Mouse (Mus musculus): ENCODE results near the gene Abca14. TPM values are rescaled to one million over a fixed set of nuclear protein-coding genes. Genes with fewer than 3 reads are reported as not detected.

The Abca14 gene
- total and polyA plus RNA-seq, 3 experiments, result not detected

DNA sequence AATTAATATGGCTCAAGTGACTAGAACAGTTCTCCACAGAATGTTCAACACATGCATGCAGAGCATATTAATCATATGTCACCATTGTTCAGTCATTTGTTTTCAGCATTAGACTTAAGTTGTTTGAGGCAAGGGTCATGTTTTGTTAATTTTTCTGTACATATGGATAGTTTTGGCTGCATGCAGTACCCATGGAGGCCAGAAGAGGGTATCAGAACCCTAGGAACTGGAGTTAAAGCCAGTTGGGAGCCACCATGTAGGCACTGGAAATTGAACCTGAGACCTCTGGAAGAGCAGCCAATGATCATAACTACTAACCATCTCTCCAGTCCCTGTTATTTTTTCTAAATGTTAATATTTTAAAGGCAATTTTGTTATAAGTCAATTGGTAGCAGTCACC is 37.3 kb downstream of the Abca14 start:
- no peaks in the 10 kb centered on the region for H3K79me2 ChIP-seq (replicated peaks; ENCODE audit: control insufficient read depth, extremely low read depth, insufficient read depth, poor library complexity, severe bottlenecking)
- no peaks in the 10 kb centered on the region for H3K4me1 ChIP-seq (ENCODE audit: control insufficient read depth in 1 of 2, insufficient read depth in 2 of 2)
- dilution Hi-C loops (cut with MboI; ENCODE audit: extremely low pct_ligation_motif_present, extremely low pct_unique_long_range_greater_than_20kb, low sequenced_read_pairs) (no loop called here), in situ Hi-C loops (cut with MboI; ENCODE audit: low pct_ligation_motif_present, low pct_unique_long_range_greater_than_20kb, low sequenced_read_pairs) (no loop called here)
- H3K36me3 ChIP-seq (replicated peaks in 1 of 2; ENCODE audit: control insufficient read depth in 1 of 2, insufficient read depth in 1 of 2, low read length in 1 of 2), result no peaks in the 10 kb centered on the region
- no peak overlapping the region for H3K27ac ChIP-seq (ENCODE audit: insufficient read depth, low read depth)
- H3K9ac ChIP-seq (ENCODE audit: insufficient read depth, low read depth), result no peak overlapping the region
- H3K27me3 ChIP-seq (replicated peaks), result no peaks in the 10 kb centered on the region
- TF ChIP-seq RAD21 (IDR thresholded peaks at IDR 0.05; ENCODE audit: low read depth, low read length), result peak; percentile 63
- peak; percentile 54 for TF ChIP-seq SMC3 (IDR thresholded peaks at IDR 0.05; ENCODE audit: low read depth, low read length)
- no peak for TF ChIP-seq SIN3A (IDR thresholded peaks at IDR 0.05; ENCODE audit: low read length)
- TF ChIP-seq ZKSCAN1 (IDR thresholded peaks at IDR 0.05; ENCODE audit: borderline replicate concordance, low read depth, low read length), result no peak
- peak; percentile 67 to 71; a peak in 3 of 4 replicates for TF ChIP-seq CTCF (conservative IDR thresholded peaks at IDR 0.05 in 1 of 2, IDR thresholded peaks at IDR 0.05 in 1 of 2; ENCODE audit: low read depth in 2 of 2, low read length in 2 of 2)
- no peak overlapping the region for H3K4me3 ChIP-seq (replicated peaks in 1 of 3; ENCODE audit: low read depth in 2 of 3, low read length in 2 of 3, poor library complexity in 1 of 3)
- DNase-seq (ENCODE audit: extremely low read depth), result peak; percentile 17
- H3K9me3 ChIP-seq (replicated peaks; ENCODE audit: low read length), result no peaks in the 10 kb centered on the region
- H3K4me2 ChIP-seq (ENCODE audit: insufficient read depth, low read depth, poor library complexity, severe bottlenecking), result no peak overlapping the region

DNA sequence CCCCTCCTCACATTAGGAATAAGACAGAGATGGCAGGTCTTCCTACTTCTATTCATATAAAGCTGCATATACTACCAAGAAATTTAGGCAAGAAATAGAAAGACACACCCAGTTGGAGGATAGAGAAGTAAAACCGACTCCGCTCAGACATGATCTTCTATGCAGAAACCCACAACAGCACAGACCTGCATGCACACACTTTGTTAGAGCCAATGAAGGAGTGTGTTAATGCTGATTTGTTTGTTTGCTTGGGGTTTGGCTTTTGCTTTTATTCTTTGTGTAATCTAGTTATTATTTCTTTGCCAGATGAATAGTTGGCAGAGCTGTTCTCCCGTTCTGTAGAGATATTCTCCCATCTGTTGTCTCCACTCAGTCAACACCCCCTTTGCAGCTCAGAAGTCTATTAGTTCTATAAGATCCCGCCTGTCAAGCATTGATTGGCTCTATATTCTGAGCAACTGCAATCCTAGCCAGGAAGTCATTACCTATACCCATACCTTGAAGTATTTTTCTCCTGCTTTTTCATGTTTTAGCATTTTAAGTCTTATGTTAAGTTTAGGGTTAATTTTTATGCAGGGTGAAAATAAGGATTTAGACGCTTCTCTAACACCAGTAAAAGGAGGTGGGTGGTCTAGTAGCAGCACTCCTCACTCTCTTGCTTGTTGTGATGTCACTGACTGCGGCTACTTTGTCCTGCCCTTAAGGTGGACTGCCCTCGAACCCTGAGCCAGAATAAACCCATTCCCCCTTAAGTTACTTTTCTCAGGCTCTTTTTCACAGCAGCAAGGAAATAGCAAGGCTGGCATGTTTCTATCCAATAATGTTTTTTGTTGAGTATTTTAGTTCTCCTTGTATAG is 67.6 kb downstream of the Abca14 start:
- in situ Hi-C loops (cut with MboI; ENCODE audit: low pct_ligation_motif_present, low pct_unique_long_range_greater_than_20kb, low sequenced_read_pairs), result no loop called here
- DNase-seq (ENCODE audit: extremely low read depth), result no peak
- no peaks in the 10 kb centered on the region for H3K36me3 ChIP-seq (replicated peaks in 1 of 2; ENCODE audit: control insufficient read depth in 1 of 2, insufficient read depth in 1 of 2, low read length in 1 of 2)
- no peak overlapping the region for H3K9ac ChIP-seq (ENCODE audit: insufficient read depth, low read depth)
- H3K9me3 ChIP-seq (replicated peaks; ENCODE audit: low read length), result no peaks in the 10 kb centered on the region
- dilution Hi-C loops (cut with MboI; ENCODE audit: extremely low pct_ligation_motif_present, extremely low pct_unique_long_range_greater_than_20kb, low sequenced_read_pairs), result no loop called here
- no peaks in the 10 kb centered on the region for H3K79me2 ChIP-seq (replicated peaks; ENCODE audit: control insufficient read depth, extremely low read depth, insufficient read depth, poor library complexity, severe bottlenecking)
- no peaks in the 10 kb centered on the region for H3K4me1 ChIP-seq (ENCODE audit: control insufficient read depth in 1 of 2, insufficient read depth in 2 of 2)
- H3K4me2 ChIP-seq (ENCODE audit: insufficient read depth, low read depth, poor library complexity, severe bottlenecking), result no peak overlapping the region
- H3K4me3 ChIP-seq (replicated peaks in 1 of 3; ENCODE audit: low read depth in 2 of 3, low read length in 2 of 3, poor library complexity in 1 of 3), result no peak overlapping the region
- no peak overlapping the region for H3K27ac ChIP-seq (ENCODE audit: insufficient read depth, low read depth)
- peaks cover 6% of the 10 kb centered on the region for H3K27me3 ChIP-seq (replicated peaks)
- TF ChIP-seq USF1 (IDR thresholded peaks at IDR 0.05; ENCODE audit: low read depth, low read length) (no peak), HCFC1 (IDR thresholded peaks at IDR 0.05; ENCODE audit: low read depth, low read length) (no peak), PAX5 (IDR thresholded peaks at IDR 0.05; ENCODE audit: low read length) (no peak), USF2 (conservative IDR thresholded peaks at IDR 0.05; ENCODE audit: low read depth, low read length) (no peak), MYC (IDR thresholded peaks at IDR 0.05; ENCODE audit: low read depth, low read length) (no peak)

GRCm38 (mm10) chr7:120272110-120272509 is 68.3 kb downstream of the Abca14 start:
- no peak overlapping the region for H3K4me2 ChIP-seq (ENCODE audit: insufficient read depth, low read depth, poor library complexity, severe bottlenecking)
- no peaks in the 10 kb centered on the region for H3K4me1 ChIP-seq (ENCODE audit: control insufficient read depth in 1 of 2, insufficient read depth in 2 of 2)
- in situ Hi-C loops (cut with MboI; ENCODE audit: low pct_ligation_motif_present, low pct_unique_long_range_greater_than_20kb, low sequenced_read_pairs), result no loop called here
- DNase-seq (ENCODE audit: extremely low read depth), result no peak
- H3K27ac ChIP-seq (ENCODE audit: insufficient read depth, low read depth), result no peak overlapping the region
- no peak overlapping the region for H3K9ac ChIP-seq (ENCODE audit: insufficient read depth, low read depth)
- no peaks in the 10 kb centered on the region for H3K36me3 ChIP-seq (replicated peaks in 1 of 2; ENCODE audit: control insufficient read depth in 1 of 2, insufficient read depth in 1 of 2, low read length in 1 of 2)
- H3K4me3 ChIP-seq (replicated peaks in 1 of 3; ENCODE audit: low read depth in 2 of 3, low read length in 2 of 3, poor library complexity in 1 of 3), result no peak overlapping the region
- no peaks in the 10 kb centered on the region for H3K9me3 ChIP-seq (replicated peaks; ENCODE audit: low read length)
- dilution Hi-C loops (cut with MboI; ENCODE audit: extremely low pct_ligation_motif_present, extremely low pct_unique_long_range_greater_than_20kb, low sequenced_read_pairs), result no loop called here
- peaks cover 6% of the 10 kb centered on the region for H3K27me3 ChIP-seq (replicated peaks)
- no peaks in the 10 kb centered on the region for H3K79me2 ChIP-seq (replicated peaks; ENCODE audit: control insufficient read depth, extremely low read depth, insufficient read depth, poor library complexity, severe bottlenecking)
- TF ChIP-seq RCOR1 (conservative IDR thresholded peaks at IDR 0.05; ENCODE audit: low read depth, low read length) (no peak), BHLHE40 (IDR thresholded peaks at IDR 0.05; ENCODE audit: low read depth, low read length) (no peak), MAZ (IDR thresholded peaks at IDR 0.05; ENCODE audit: low read depth, low read length) (no peak), POLR2AphosphoS2 (IDR thresholded peaks at IDR 0.05; ENCODE audit: low read depth, low read length) (no peak), E2F4 (IDR thresholded peaks at IDR 0.05; ENCODE audit: insufficient replicate concordance, low read depth, low read length) (no peak), JUN (IDR thresholded peaks at IDR 0.05; ENCODE audit: insufficient read depth, low read depth, low read length) (no peak), NRF1 (IDR thresholded peaks at IDR 0.05; ENCODE audit: low read depth, low read length) (no peak), CHD1 (IDR thresholded peaks at IDR 0.05; ENCODE audit: low read depth, low read length) (no peak), SMC3 (IDR thresholded peaks at IDR 0.05; ENCODE audit: low read depth, low read length) (no peak), USF1 (IDR thresholded peaks at IDR 0.05; ENCODE audit: low read depth, low read length) (no peak), GABPA (IDR thresholded peaks at IDR 0.05; ENCODE audit: insufficient replicate concordance, low read depth, low read length) (no peak), IRF4 (IDR thresholded peaks at IDR 0.05; ENCODE audit: low read depth, low read length) (no peak), POLR2A (IDR thresholded peaks at IDR 0.05; ENCODE audit: low read depth, low read length) (no peak), MXI1 (IDR thresholded peaks at IDR 0.05; ENCODE audit: low read depth, low read length) (no peak), ZNF384 (IDR thresholded peaks at IDR 0.05; ENCODE audit: low read depth, low read length) (no peak), TBP (conservative IDR thresholded peaks at IDR 0.05; ENCODE audit: low read depth, low read length) (no peak), JUND (conservative IDR thresholded peaks at IDR 0.05; ENCODE audit: low read depth, low read length) (no peak), UBTF (IDR thresholded peaks at IDR 0.05; ENCODE audit: low read depth, low read length) (no peak)

Data from CH12.LX (cell line).